Mouse (Mus musculus): ENCODE measurements around the gene Dbp. TPM values are rescaled to one million over a fixed set of nuclear protein-coding genes. Genes with fewer than 3 reads are reported as not detected.

Gene Dbp
- polyA plus RNA-seq, 1 experiment from 2014 or later = 3.3 TPM

- no peaks in the 10 kb centered on the region for H3K9me3 ChIP-seq (replicated peaks; ENCODE audit: control insufficient read depth, low read length)
- no peaks in the 10 kb centered on the region for H3K36me3 ChIP-seq (ENCODE audit: control insufficient read depth, insufficient read depth, low read length)
- ATAC-seq (replicated peaks; ENCODE audit: insufficient number of reproducible peaks, low FRiP score, low TSS enrichment) = no peak
- H3K27me3 ChIP-seq (ENCODE audit: control insufficient read depth, insufficient read depth, low read length) = peaks cover 29% of the 10 kb centered on the region
- H3K4me3 ChIP-seq (ENCODE audit: low read depth, low read length) = 0 out of 2 replicates have a peak overlapping the region, but pooled peaks have one; percentile 11
- no peak overlapping the region for H3K9ac ChIP-seq (ENCODE audit: low read depth, low read length)
- peaks cover 22% of the 10 kb centered on the region for H3K4me1 ChIP-seq (ENCODE audit: control insufficient read depth, insufficient read depth, low read length)
- H3K4me2 ChIP-seq = peak overlapping the region; percentile 84
- WGBS (ENCODE audit: insufficient replicate concordance) = 29% methylated on average over 11 of the region's 11 CpGs
- 0 out of 2 replicates have a peak overlapping the region, but pooled peaks have one; percentile 13 for H3K27ac ChIP-seq (ENCODE audit: low read depth, low read length)
Observed at GRCm38 (mm10) chr7:45701072-45701471, 3.8 kb upstream of the Dbp start.

DNA sequence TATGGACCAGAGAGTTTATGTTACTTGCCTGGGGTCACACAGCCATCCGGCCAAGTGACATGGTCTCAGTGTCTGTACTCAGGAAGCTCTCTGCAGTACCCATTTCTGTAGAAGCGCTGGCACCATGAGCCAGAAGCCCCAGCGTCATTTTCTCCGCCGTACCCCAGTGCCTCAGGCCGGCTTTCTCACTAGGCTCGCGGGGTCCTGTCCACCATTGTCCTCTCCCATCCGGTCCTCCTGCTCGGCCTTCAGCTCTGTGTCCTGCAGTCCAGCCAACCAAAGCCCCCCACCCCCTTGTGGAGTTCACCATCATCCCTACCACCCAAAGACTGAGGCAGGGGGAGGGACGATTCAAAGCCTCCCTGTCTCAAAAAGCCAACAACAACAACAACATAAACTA, 3.3 kb upstream of the Dbp start:
- 80% methylated on average over 11 of the region's 11 CpGs for WGBS (ENCODE audit: insufficient replicate concordance)
- ATAC-seq (replicated peaks; ENCODE audit: insufficient number of reproducible peaks, low FRiP score, low TSS enrichment) = no peak
- H3K4me2 ChIP-seq = peak overlapping the region; percentile 84

GRCm38 (mm10) chr7:45702316-45702715, 2.6 kb upstream of the Dbp start:
- Histone ChIP-seq H3K27me3 (ENCODE audit: control insufficient read depth, insufficient read depth, low read length) (peaks cover 29% of the 10 kb centered on the region), H3K9me3 (replicated peaks; ENCODE audit: control insufficient read depth, low read length) (no peaks in the 10 kb centered on the region), H3K9ac (ENCODE audit: low read depth, low read length) (no peak overlapping the region), H3K36me3 (ENCODE audit: control insufficient read depth, insufficient read depth, low read length) (no peaks in the 10 kb centered on the region), H3K27ac (ENCODE audit: low read depth, low read length) (no peak overlapping the region), H3K4me1 (ENCODE audit: control insufficient read depth, insufficient read depth, low read length) (peaks cover 27% of the 10 kb centered on the region), H3K4me2 (no peak overlapping the region), H3K4me3 (ENCODE audit: low read depth, low read length) (no peak overlapping the region)
- 88% methylated on average over 11 of the region's 11 CpGs for WGBS (ENCODE audit: insufficient replicate concordance)
- ATAC-seq (replicated peaks; ENCODE audit: insufficient number of reproducible peaks, low FRiP score, low TSS enrichment) = no peak

More for the DNA sequence above, 3.3 kb upstream of the Dbp start:
- no peaks in the 10 kb centered on the region for H3K9me3 ChIP-seq (replicated peaks; ENCODE audit: control insufficient read depth, low read length)
- H3K4me1 ChIP-seq (ENCODE audit: control insufficient read depth, insufficient read depth, low read length) = peaks cover 24% of the 10 kb centered on the region
- no peak overlapping the region for H3K9ac ChIP-seq (ENCODE audit: low read depth, low read length)
- no peak overlapping the region for H3K4me3 ChIP-seq (ENCODE audit: low read depth, low read length)
- no peak overlapping the region for H3K27ac ChIP-seq (ENCODE audit: low read depth, low read length)
- H3K36me3 ChIP-seq (ENCODE audit: control insufficient read depth, insufficient read depth, low read length) = no peaks in the 10 kb centered on the region
- peaks cover 29% of the 10 kb centered on the region for H3K27me3 ChIP-seq (ENCODE audit: control insufficient read depth, insufficient read depth, low read length)

GRCm38 (mm10) chr7:45702809-45703520, 1.9 kb upstream of the Dbp start:
- Histone ChIP-seq H3K36me3 (ENCODE audit: control insufficient read depth, insufficient read depth, low read length) (no peaks in the 10 kb centered on the region), H3K9me3 (replicated peaks; ENCODE audit: control insufficient read depth, low read length) (no peaks in the 10 kb centered on the region), H3K27me3 (ENCODE audit: control insufficient read depth, insufficient read depth, low read length) (peaks cover 27% of the 10 kb centered on the region), H3K4me3 (ENCODE audit: low read depth, low read length) (no peak overlapping the region), H3K4me1 (ENCODE audit: control insufficient read depth, insufficient read depth, low read length) (peaks cover 33% of the 10 kb centered on the region), H3K27ac (ENCODE audit: low read depth, low read length) (no peak overlapping the region), H3K4me2 (no peak overlapping the region; the same call in 1 of the 2 replicates), H3K9ac (ENCODE audit: low read depth, low read length) (no peak overlapping the region)
- WGBS (ENCODE audit: insufficient replicate concordance) = 83% methylated on average over 17 of the region's 17 CpGs
- no peak for ATAC-seq (replicated peaks; ENCODE audit: insufficient number of reproducible peaks, low FRiP score, low TSS enrichment)

DNA sequence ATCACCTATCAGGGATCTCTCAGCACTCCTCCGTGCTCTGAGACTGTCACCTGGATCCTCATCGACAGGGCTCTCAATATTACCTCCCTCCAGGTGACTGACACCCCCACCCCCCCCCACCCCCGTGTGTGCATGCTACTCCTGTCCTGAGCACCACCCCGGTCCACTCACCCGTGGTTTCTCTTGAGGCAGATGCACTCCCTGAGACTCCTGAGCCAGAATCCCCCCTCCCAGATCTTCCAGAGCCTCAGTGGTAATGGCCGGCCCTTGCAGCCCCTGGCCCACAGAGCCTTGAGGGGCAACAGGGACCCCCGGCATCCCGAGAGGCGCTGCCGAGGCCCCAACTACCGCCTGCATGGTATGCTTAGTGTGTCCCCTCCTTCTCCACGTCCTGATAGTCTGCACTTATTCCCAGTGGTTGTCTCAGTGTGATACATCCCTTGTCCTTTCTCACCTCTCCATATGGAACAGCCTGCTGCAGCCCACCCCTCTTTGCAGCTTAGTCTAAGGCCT, 1.3 kb upstream of the Dbp start:
- no peaks in the 10 kb centered on the region for H3K9me3 ChIP-seq (replicated peaks; ENCODE audit: control insufficient read depth, low read length)
- ATAC-seq (replicated peaks; ENCODE audit: insufficient number of reproducible peaks, low FRiP score, low TSS enrichment) = no peak
- H3K4me2 ChIP-seq = peak overlapping the region; percentile 97
- 47% methylated on average over 12 of the region's 12 CpGs for WGBS (ENCODE audit: insufficient replicate concordance)
- H3K4me3 ChIP-seq (ENCODE audit: low read depth, low read length) = peak overlapping the region; percentile 71
- peak overlapping the region; percentile 54; the same call in 1 of the 2 replicates for H3K9ac ChIP-seq (ENCODE audit: low read depth, low read length)
- H3K27ac ChIP-seq (ENCODE audit: low read depth, low read length) = peak overlapping the region; percentile 70
- peaks cover 21% of the 10 kb centered on the region for H3K27me3 ChIP-seq (ENCODE audit: control insufficient read depth, insufficient read depth, low read length)
- H3K4me1 ChIP-seq (ENCODE audit: control insufficient read depth, insufficient read depth, low read length) = peaks cover 39% of the 10 kb centered on the region
- no peaks in the 10 kb centered on the region for H3K36me3 ChIP-seq (ENCODE audit: control insufficient read depth, insufficient read depth, low read length)

GRCm38 (mm10) chr7:45704046-45704559, 785 bp upstream of the Dbp start:
- ATAC-seq (replicated peaks; ENCODE audit: insufficient number of reproducible peaks, low FRiP score, low TSS enrichment) = 0 out of 2 replicates have a peak, but pooled peaks have one; percentile 16
- Histone ChIP-seq H3K27me3 (ENCODE audit: control insufficient read depth, insufficient read depth, low read length) (peaks cover 16% of the 10 kb centered on the region), H3K9me3 (replicated peaks; ENCODE audit: control insufficient read depth, low read length) (no peaks in the 10 kb centered on the region), H3K4me3 (ENCODE audit: low read depth, low read length) (peak overlapping the region; percentile 71), H3K36me3 (ENCODE audit: control insufficient read depth, insufficient read depth, low read length) (no peaks in the 10 kb centered on the region), H3K4me1 (ENCODE audit: control insufficient read depth, insufficient read depth, low read length) (peaks cover 42% of the 10 kb centered on the region), H3K4me2 (peak overlapping the region; percentile 97), H3K9ac (ENCODE audit: low read depth, low read length) (peak overlapping the region; percentile 54), H3K27ac (ENCODE audit: low read depth, low read length) (peak overlapping the region; percentile 70)
- 1% methylated on average over 13 of the region's 13 CpGs for WGBS (ENCODE audit: insufficient replicate concordance)

DNA sequence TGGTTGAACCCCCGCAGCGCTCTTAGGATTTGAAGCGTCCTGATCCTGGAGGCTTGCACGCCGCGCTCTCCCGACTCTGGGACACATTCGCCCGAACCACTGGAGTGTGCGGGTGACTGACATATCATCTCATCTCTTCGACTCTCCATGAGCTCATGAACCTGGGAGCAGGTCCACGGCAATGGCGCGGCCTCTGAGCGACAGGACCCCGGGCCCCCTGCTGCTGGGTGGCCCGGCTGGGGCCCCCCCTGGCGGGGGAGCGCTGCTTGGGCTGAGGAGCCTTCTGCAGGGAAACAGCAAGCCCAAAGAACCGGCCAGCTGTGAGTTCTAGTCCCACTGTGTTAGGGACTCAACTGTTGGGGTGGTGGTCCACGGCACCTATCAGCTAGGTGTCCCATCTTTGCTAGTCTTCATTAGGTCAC, 566 bp downstream of the Dbp start:
- ATAC-seq (replicated peaks; ENCODE audit: insufficient number of reproducible peaks, low FRiP score, low TSS enrichment) = no peak
- H3K4me3 ChIP-seq (ENCODE audit: low read depth, low read length) = peak overlapping the region; percentile 71
- H3K27me3 ChIP-seq (ENCODE audit: control insufficient read depth, insufficient read depth, low read length) = peaks cover 3% of the 10 kb centered on the region
- peak overlapping the region; percentile 97 for H3K4me2 ChIP-seq
- WGBS (ENCODE audit: insufficient replicate concordance) = under 1% methylated on average over 21 of the region's 21 CpGs
- H3K4me1 ChIP-seq (ENCODE audit: control insufficient read depth, insufficient read depth, low read length) = peaks cover 35% of the 10 kb centered on the region
- no peaks in the 10 kb centered on the region for H3K9me3 ChIP-seq (replicated peaks; ENCODE audit: control insufficient read depth, low read length)
- peak overlapping the region; percentile 62 for H3K9ac ChIP-seq (ENCODE audit: low read depth, low read length)
- peak overlapping the region; percentile 79 for H3K27ac ChIP-seq (ENCODE audit: low read depth, low read length)
- peaks cover under 1% of the 10 kb centered on the region; the same call in 1 of the 2 replicates for H3K36me3 ChIP-seq (ENCODE audit: control insufficient read depth, insufficient read depth, low read length)

DNA sequence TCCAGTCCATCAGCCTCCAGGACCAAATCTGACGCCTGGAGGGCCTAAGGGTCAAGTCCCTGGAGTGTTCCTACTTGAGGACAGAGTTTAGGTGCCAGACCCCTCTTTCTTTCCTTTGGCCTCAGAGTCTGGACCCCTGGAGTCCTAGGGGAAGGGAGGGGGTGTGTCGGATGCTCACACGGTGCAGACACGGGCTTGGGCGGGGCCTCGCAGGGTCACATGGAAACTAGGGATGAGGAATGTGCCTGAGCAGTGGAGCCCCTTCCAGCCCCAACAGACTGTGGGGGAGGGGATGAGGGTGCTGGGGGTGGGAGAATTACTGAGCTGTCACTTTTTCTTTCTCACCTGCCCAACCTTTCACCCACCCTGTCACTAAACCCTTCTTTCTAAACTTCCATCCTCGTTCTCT, 989 bp downstream of the Dbp start:
- peaks cover 33% of the 10 kb centered on the region for H3K4me1 ChIP-seq (ENCODE audit: control insufficient read depth, insufficient read depth, low read length)
- peak overlapping the region; percentile 79 for H3K27ac ChIP-seq (ENCODE audit: low read depth, low read length)
- ATAC-seq (replicated peaks; ENCODE audit: insufficient number of reproducible peaks, low FRiP score, low TSS enrichment) = 0 out of 2 replicates have a peak, but pooled peaks have one; percentile 20
- peak overlapping the region; percentile 97 for H3K4me2 ChIP-seq
- H3K4me3 ChIP-seq (ENCODE audit: low read depth, low read length) = peak overlapping the region; percentile 71
- H3K9ac ChIP-seq (ENCODE audit: low read depth, low read length) = peak overlapping the region; percentile 86
- H3K36me3 ChIP-seq (ENCODE audit: control insufficient read depth, insufficient read depth, low read length) = peaks cover 3% of the 10 kb centered on the region; the same call in 1 of the 2 replicates
- WGBS (ENCODE audit: insufficient replicate concordance) = under 1% methylated on average over 7 of the region's 7 CpGs
- no peaks in the 10 kb centered on the region for H3K9me3 ChIP-seq (replicated peaks; ENCODE audit: control insufficient read depth, low read length)
- no peaks in the 10 kb centered on the region for H3K27me3 ChIP-seq (ENCODE audit: control insufficient read depth, insufficient read depth, low read length)
